Mouse (Mus musculus): ENCODE data around the gene Ldb2. TPM values are rescaled to one million over a fixed set of nuclear protein-coding genes. Genes with fewer than 3 reads are reported as not detected.

Ldb2 gene
- polyA plus RNA-seq, 1 experiment from 2014 or later, result 48.7 TPM

- Histone ChIP-seq H3K4me1 (no peaks in the 10 kb centered on the region), H3K36me3 (0 out of 2 replicates have a peak, but pooled peaks cover 2% of the 10 kb centered on the region), H3K27me3 (ENCODE audit: low read depth, poor library complexity, severe bottlenecking) (no peaks in the 10 kb centered on the region), H3K27ac (no peak overlapping the region), H3K4me3 (no peak overlapping the region), H3K9me3 (replicated peaks) (no peaks in the 10 kb centered on the region)
- WGBS, result 91% methylated on average over 10 of the region's 10 CpGs
- no peak for DNase-seq (ENCODE audit: low spot score)
Observed at GRCm38 (mm10) chr5:44667383-44667782, 132.1 kb downstream of the Ldb2 start.

GRCm38 (mm10) chr5:44659651-44660050 lies 139.8 kb downstream of the Ldb2 start:
- H3K36me3 ChIP-seq, result no peaks in the 10 kb centered on the region
- H3K27me3 ChIP-seq (ENCODE audit: low read depth, poor library complexity, severe bottlenecking), result no peaks in the 10 kb centered on the region
- H3K27ac ChIP-seq, result no peak overlapping the region
- 95% methylated on average over 11 of the region's 11 CpGs for WGBS
- H3K9me3 ChIP-seq (replicated peaks), result no peaks in the 10 kb centered on the region
- no peak for DNase-seq (ENCODE audit: low spot score)
- H3K4me1 ChIP-seq, result 0 out of 2 replicates have a peak, but pooled peaks cover 4% of the 10 kb centered on the region
- H3K4me3 ChIP-seq, result no peak overlapping the region

- DNase-seq (ENCODE audit: low spot score), result no peak
- H3K27me3 ChIP-seq (ENCODE audit: low read depth, poor library complexity, severe bottlenecking), result no peaks in the 10 kb centered on the region
- no peak overlapping the region for H3K27ac ChIP-seq
- H3K9me3 ChIP-seq (replicated peaks), result no peaks in the 10 kb centered on the region
- 98% methylated on average over 1 of the region's 1 CpGs for WGBS
- no peaks in the 10 kb centered on the region for H3K36me3 ChIP-seq
- 0 out of 2 replicates have a peak, but pooled peaks cover 4% of the 10 kb centered on the region for H3K4me1 ChIP-seq
- H3K4me3 ChIP-seq, result no peak overlapping the region
Observed at GRCm38 (mm10) chr5:44656707-44657106, 142.8 kb downstream of the Ldb2 start.

GRCm38 (mm10) chr5:44654403-44654802 lies 145.1 kb downstream of the Ldb2 start:
- H3K4me1 ChIP-seq, result 0 out of 2 replicates have a peak, but pooled peaks cover 4% of the 10 kb centered on the region
- H3K27ac ChIP-seq, result no peak overlapping the region
- no peaks in the 10 kb centered on the region for H3K36me3 ChIP-seq
- H3K27me3 ChIP-seq (ENCODE audit: low read depth, poor library complexity, severe bottlenecking), result no peaks in the 10 kb centered on the region
- WGBS, result 49% methylated on average over 9 of the region's 9 CpGs
- DNase-seq (ENCODE audit: low spot score), result no peak
- no peak overlapping the region for H3K4me3 ChIP-seq
- H3K9me3 ChIP-seq (replicated peaks), result no peaks in the 10 kb centered on the region

- WGBS, result 77% methylated on average over 2 of the region's 2 CpGs
- DNase-seq (ENCODE audit: low spot score), result no peak
- H3K27me3 ChIP-seq (ENCODE audit: low read depth, poor library complexity, severe bottlenecking), result no peaks in the 10 kb centered on the region
- no peaks in the 10 kb centered on the region for H3K36me3 ChIP-seq
- H3K9me3 ChIP-seq (replicated peaks), result no peaks in the 10 kb centered on the region
- peaks cover 25% of the 10 kb centered on the region for H3K4me1 ChIP-seq
- no peak overlapping the region for H3K4me3 ChIP-seq
- no peak overlapping the region for H3K27ac ChIP-seq
Observed at GRCm38 (mm10) chr5:44646842-44647190, 152.7 kb downstream of the Ldb2 start.

- Histone ChIP-seq H3K36me3 (no peaks in the 10 kb centered on the region), H3K27ac (no peak overlapping the region), H3K4me3 (no peak overlapping the region), H3K9me3 (replicated peaks) (no peaks in the 10 kb centered on the region), H3K27me3 (ENCODE audit: low read depth, poor library complexity, severe bottlenecking) (no peaks in the 10 kb centered on the region), H3K4me1 (peaks cover 25% of the 10 kb centered on the region)
- no peak for DNase-seq (ENCODE audit: low spot score)
- WGBS, result 77% methylated on average over 4 of the region's 4 CpGs
Observed at GRCm38 (mm10) chr5:44645952-44646841, 153.3 kb downstream of the Ldb2 start.

GRCm38 (mm10) chr5:44643079-44643478 lies 156.4 kb downstream of the Ldb2 start:
- 89% methylated on average over 3 of the region's 3 CpGs for WGBS
- DNase-seq (ENCODE audit: low spot score), result no peak
- H3K27ac ChIP-seq, result no peak overlapping the region
- H3K36me3 ChIP-seq, result no peaks in the 10 kb centered on the region
- no peaks in the 10 kb centered on the region for H3K27me3 ChIP-seq (ENCODE audit: low read depth, poor library complexity, severe bottlenecking)
- no peak overlapping the region for H3K4me3 ChIP-seq
- H3K9me3 ChIP-seq (replicated peaks), result no peaks in the 10 kb centered on the region
- peaks cover 17% of the 10 kb centered on the region for H3K4me1 ChIP-seq

GRCm38 (mm10) chr5:44641060-44641459 lies 158.4 kb downstream of the Ldb2 start:
- no peak overlapping the region for H3K27ac ChIP-seq
- H3K36me3 ChIP-seq, result no peaks in the 10 kb centered on the region
- H3K27me3 ChIP-seq (ENCODE audit: low read depth, poor library complexity, severe bottlenecking), result no peaks in the 10 kb centered on the region
- no peak overlapping the region for H3K4me3 ChIP-seq
- DNase-seq (ENCODE audit: low spot score), result no peak
- no peaks in the 10 kb centered on the region for H3K9me3 ChIP-seq (replicated peaks)
- 76% methylated on average over 4 of the region's 4 CpGs for WGBS
- no peaks in the 10 kb centered on the region for H3K4me1 ChIP-seq

GRCm38 (mm10) chr5:44635546-44635945 lies 163.9 kb downstream of the Ldb2 start:
- H3K27me3 ChIP-seq (ENCODE audit: low read depth, poor library complexity, severe bottlenecking), result no peaks in the 10 kb centered on the region
- peaks cover 8% of the 10 kb centered on the region; the same call in 1 of the 2 replicates for H3K4me1 ChIP-seq
- H3K4me3 ChIP-seq, result no peak overlapping the region
- H3K9me3 ChIP-seq (replicated peaks), result no peaks in the 10 kb centered on the region
- no peaks in the 10 kb centered on the region for H3K36me3 ChIP-seq
- no peak overlapping the region for H3K27ac ChIP-seq
- DNase-seq (ENCODE audit: low spot score), result no peak
- 92% methylated on average over 6 of the region's 6 CpGs for WGBS

GRCm38 (mm10) chr5:44629034-44629625 lies 170.3 kb downstream of the Ldb2 start:
- Histone ChIP-seq H3K27me3 (ENCODE audit: low read depth, poor library complexity, severe bottlenecking) (no peaks in the 10 kb centered on the region), H3K4me1 (peaks cover 5% of the 10 kb centered on the region; the same call in 1 of the 2 replicates), H3K36me3 (no peaks in the 10 kb centered on the region), H3K4me3 (no peak overlapping the region), H3K27ac (no peak overlapping the region), H3K9me3 (replicated peaks) (no peaks in the 10 kb centered on the region)
- DNase-seq (ENCODE audit: low spot score), result no peak
- WGBS, result 90% methylated on average over 3 of the region's 3 CpGs

- H3K27me3 ChIP-seq (ENCODE audit: low read depth, poor library complexity, severe bottlenecking), result no peaks in the 10 kb centered on the region
- no peak overlapping the region for H3K27ac ChIP-seq
- DNase-seq (ENCODE audit: low spot score), result no peak
- H3K4me1 ChIP-seq, result no peaks in the 10 kb centered on the region
- 86% methylated on average over 5 of the region's 5 CpGs for WGBS
- H3K9me3 ChIP-seq (replicated peaks), result no peaks in the 10 kb centered on the region
- H3K4me3 ChIP-seq, result no peak overlapping the region
- H3K36me3 ChIP-seq, result no peaks in the 10 kb centered on the region
Observed at GRCm38 (mm10) chr5:44627487-44627886, 172.0 kb downstream of the Ldb2 start.

- H3K27ac ChIP-seq, result no peak overlapping the region
- no peaks in the 10 kb centered on the region for H3K9me3 ChIP-seq (replicated peaks)
- WGBS, result 88% methylated on average over 2 of the region's 2 CpGs
- H3K36me3 ChIP-seq, result no peaks in the 10 kb centered on the region
- no peaks in the 10 kb centered on the region for H3K27me3 ChIP-seq (ENCODE audit: low read depth, poor library complexity, severe bottlenecking)
- DNase-seq (ENCODE audit: low spot score), result no peak
- no peaks in the 10 kb centered on the region for H3K4me1 ChIP-seq
- no peak overlapping the region for H3K4me3 ChIP-seq
Observed at GRCm38 (mm10) chr5:44626885-44627284, 172.6 kb downstream of the Ldb2 start.

GRCm38 (mm10) chr5:44626114-44626513 lies 173.4 kb downstream of the Ldb2 start:
- Histone ChIP-seq H3K27ac (no peak overlapping the region), H3K4me3 (no peak overlapping the region), H3K27me3 (ENCODE audit: low read depth, poor library complexity, severe bottlenecking) (no peaks in the 10 kb centered on the region), H3K9me3 (replicated peaks) (no peaks in the 10 kb centered on the region), H3K36me3 (no peaks in the 10 kb centered on the region), H3K4me1 (no peaks in the 10 kb centered on the region)
- 92% methylated on average over 2 of the region's 2 CpGs for WGBS
- no peak for DNase-seq (ENCODE audit: low spot score)

Measured in limb, embryonic 10.5 days (tissue).